Mouse (Mus musculus) spleen, adult 18-20 months (tissue): ENCODE data around the gene Vmn2r9.
"Not testable (repeated sequence)": the region's sequence is repeated elsewhere in the genome, so short reads cannot be mapped to it uniquely, and the experiment has no call there.

ENCODE experiments used
- DNase-seq, 2 experiments: peaks; one replicate each; pipeline ENCODE4 v3.0.0; 2022; ENCODE audit warnings: mixed read lengths in 2 of 2

Vmn2r9 gene

DNA sequence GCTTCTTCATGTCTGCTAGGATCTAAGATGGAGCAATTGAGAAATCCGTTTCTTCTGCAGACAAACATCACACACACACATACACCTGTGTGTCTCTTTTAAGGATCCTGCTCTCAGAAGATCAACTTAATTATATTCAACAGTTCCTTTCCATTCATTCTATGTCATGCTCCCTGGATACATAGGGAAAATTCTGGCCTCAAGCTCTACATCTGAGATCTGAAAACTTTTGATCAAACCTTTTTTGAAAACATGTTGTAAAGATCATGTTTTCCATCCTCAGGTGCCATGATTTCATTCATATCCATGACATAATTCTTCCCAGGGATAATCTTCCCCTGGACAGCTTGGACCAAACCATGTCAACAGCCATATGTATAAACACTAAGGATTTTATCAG lies at the start of gene Vmn2r9:
Gene Vmn2r9, minus strand, starts transcription at position 101 of the 400 bp plus-strand sequence.
- not testable (repeated sequence) for DNase-seq

DNA sequence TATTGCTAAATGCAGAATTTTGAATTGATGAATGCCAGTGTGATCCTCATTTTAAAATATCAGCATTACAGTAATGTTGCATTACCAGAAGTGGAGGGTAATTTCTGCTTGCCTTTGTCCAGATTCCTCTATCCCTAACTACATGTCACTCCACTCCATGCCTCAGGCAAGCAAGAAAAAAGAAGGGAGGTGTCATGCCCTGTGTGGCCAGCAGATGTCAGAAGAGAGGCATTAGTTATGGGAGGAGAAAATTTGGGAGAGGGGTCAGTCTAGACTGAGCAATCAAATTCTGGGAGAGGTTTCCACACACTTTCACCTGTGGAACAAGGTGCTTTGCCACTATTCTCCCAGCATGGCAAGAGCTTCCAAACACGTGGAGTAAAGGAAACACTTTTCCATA lies 14.3 kb upstream of the Vmn2r9 start:
- DNase-seq, result peak in 1 of 2 experiments; percentile 1

DNA sequence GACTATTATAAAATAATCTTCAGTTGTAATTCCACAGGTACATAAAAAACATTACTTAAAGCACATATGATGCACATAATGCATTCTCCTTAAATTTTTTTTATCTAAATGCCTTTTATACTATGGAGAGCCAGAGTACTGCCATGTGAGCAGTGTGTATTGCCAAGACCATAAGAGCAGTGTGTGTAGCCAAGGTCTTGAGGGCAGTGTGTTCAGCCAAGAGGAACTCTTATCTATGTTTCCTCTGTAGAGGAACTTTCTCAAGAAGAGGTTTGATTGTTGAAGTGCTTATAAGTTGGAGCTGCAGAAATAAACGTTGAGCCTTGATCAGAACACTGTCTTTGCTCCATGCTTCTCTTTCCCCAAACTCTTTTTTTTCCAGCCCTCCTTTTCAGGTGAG lies 2.9 kb downstream of the Vmn2r9 start:
- no peak for DNase-seq

GRCm38 (mm10) chr5:108836156-108836555 lies 16.2 kb downstream of the Vmn2r9 start:
- no peak for DNase-seq

- DNase-seq, result no peak
Measured at GRCm38 (mm10) chr5:108823276-108823675, 29.1 kb downstream of the Vmn2r9 start.

- not testable (repeated sequence) for DNase-seq
Measured at GRCm38 (mm10) chr5:108808750-108809149, 43.7 kb downstream of the Vmn2r9 start, which contains the start of gene Vmn2r8. Gene Vmn2r8, minus strand, starts transcription at chr5:108808850.

DNA sequence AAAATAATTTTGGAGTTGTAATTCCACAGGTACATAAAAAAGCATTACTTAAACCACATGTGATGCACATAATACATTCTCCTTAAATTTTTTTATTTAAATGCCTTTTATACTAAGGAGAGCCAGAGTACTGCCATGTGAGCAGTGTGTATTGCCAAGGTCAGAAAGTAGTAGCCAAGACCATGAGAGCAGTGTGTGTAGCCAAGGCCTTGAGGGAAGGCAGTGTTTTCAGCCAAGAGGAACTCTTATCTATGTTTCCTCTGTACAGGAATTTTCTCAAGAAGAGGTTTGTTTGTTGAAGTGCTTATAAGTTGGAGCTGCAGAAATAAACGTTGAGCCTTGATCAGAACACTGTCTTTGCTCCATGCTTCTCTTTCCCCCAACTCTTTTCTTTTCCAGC lies 48.8 kb downstream of the Vmn2r9 start:
- no peak for DNase-seq

DNA sequence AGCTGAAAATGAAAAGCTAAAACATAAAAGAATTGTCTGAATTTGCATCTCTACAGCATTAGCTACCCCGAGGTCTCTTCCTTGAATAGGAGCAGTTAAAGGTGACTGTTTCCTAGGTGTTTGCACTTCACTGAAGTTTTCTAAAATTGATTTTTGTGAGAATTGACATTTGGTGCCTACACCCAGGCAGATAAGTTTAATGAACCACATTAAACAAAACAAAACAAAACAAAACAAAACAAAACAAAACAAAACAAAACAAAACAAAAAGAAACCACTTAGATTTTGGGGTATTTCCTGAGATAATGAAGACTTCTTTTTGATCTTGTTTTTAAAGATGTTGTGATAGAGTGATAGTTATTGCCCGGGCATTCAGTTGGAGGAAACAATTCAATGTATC lies 57.1 kb downstream of the Vmn2r9 start, which contains the start of gene Tmed11:
Gene Tmed11, minus strand, starts transcription at position 101 of the 400 bp plus-strand sequence.
- not testable (repeated sequence) for DNase-seq

GRCm38 (mm10) chr5:108790385-108790784 lies 62.0 kb downstream of the Vmn2r9 start:
- not testable (repeated sequence) for DNase-seq
